Mouse (Mus musculus) stomach, postnatal 0 days (tissue): Measurements from ENCODE around the gene Phka1. TPM values are rescaled to one million over a fixed set of nuclear protein-coding genes. Genes with fewer than 3 reads are reported as not detected.

Source experiments
- ATAC-seq: fragments of 200-750 bp; cut with Nextera tagmentation; 2 replicates; pipeline ENCODE4 v1.8.0; 2017; ENCODE audit not compliant: low FRiP score, low TSS enrichment
- DNase-seq: peaks from one replicate; pipeline ENCODE4 v3.0.0-alpha.2; 2016; ENCODE audit warnings: low spot score
- H3K27ac ChIP-seq: fragments of 300-500 bp; sonication (generic); replicated peaks from 2 replicates; pipeline ENCODE4 v1.5.1; 2014; ENCODE audit warnings: mild to moderate bottlenecking, control low read depth
- H3K27me3 ChIP-seq: fragments of 300-500 bp; sonication (generic); 2 replicates; pipeline ENCODE4 v1.6.1; 2014; ENCODE audit warnings: low read length; ENCODE audit not compliant: control insufficient read depth, insufficient read depth
- H3K36me3 ChIP-seq: fragments of 300-500 bp; sonication (generic); 2 replicates; pipeline ENCODE4 v1.6.1; 2014; ENCODE audit warnings: low read length, mixed read lengths; ENCODE audit not compliant: control insufficient read depth, insufficient read depth
- H3K4me1 ChIP-seq: fragments of 300-500 bp; sonication (generic); replicated peaks from 2 replicates; pipeline ENCODE4 v1.6.1; 2014; ENCODE audit warnings: antibody characterized with exemption; ENCODE audit not compliant: control insufficient read depth, insufficient read depth
- H3K4me2 ChIP-seq: fragments of 300-500 bp; sonication (generic); replicated peaks from 2 replicates; pipeline ENCODE4 v1.6.1; 2014; ENCODE audit warnings: low read depth, mild to moderate bottlenecking, control low read depth, moderate library complexity
- H3K4me3 ChIP-seq: fragments of 300-500 bp; sonication (generic); 2 replicates; pipeline ENCODE4 v1.5.1; 2014; ENCODE audit warnings: low read depth, low read length, control low read depth
- H3K9ac ChIP-seq: fragments of 300-500 bp; sonication (generic); 2 replicates; pipeline ENCODE4 v1.6.1; 2014; ENCODE audit warnings: mild to moderate bottlenecking, low read length, control low read depth, mixed read lengths
- H3K9me3 ChIP-seq: fragments of 300-500 bp; sonication (generic); 2 replicates; pipeline ENCODE4 v1.6.1; 2016; ENCODE audit warnings: low read length; ENCODE audit not compliant: control insufficient read depth
- CTCF ChIP-seq: IDR thresholded peaks from 2 replicates; pipeline ENCODE4 v1.5.1; 2016; ENCODE audit warnings: antibody characterized with exemption, low read depth, mild to moderate bottlenecking, moderate library complexity
- EP300 ChIP-seq: optimal IDR thresholded peaks from 2 replicates; pipeline ENCODE3; 2016; ENCODE audit warnings: antibody characterized with exemption
- WGBS: fragments of 180-500 bp; shearing (Covaris S2); extraction: QIAGEN DNeasy Blood & Tissue Kit; methylation state at CpG from one replicate; pipeline ENCODE4 v1.1.7; 2014; 5-methylcytosine and 5-hydroxymethylcytosine counted together
- polyA plus RNA-seq: library from polyadenylated mRNA; unstranded; fragments of >200 nt; fragmentation: Nextera tagmentation; extraction: Ambion mirVana; gene quantifications from 2 replicates; pipeline ENCODE4 v1.2.1, GENCODE M21; 2015

The Phka1 gene
- polyA plus RNA-seq, 1 experiment from 2014 or later: 1.9 TPM

GRCm38 (mm10) chrX:102485575-102485974, 158.5 kb downstream of the Phka1 start:
- Histone ChIP-seq H3K9ac (no peak overlapping the region), H3K36me3 (no peaks in the 10 kb centered on the region), H3K9me3 (no peaks in the 10 kb centered on the region), H3K4me3 (no peak overlapping the region), H3K27ac (no peak overlapping the region), H3K4me2 (no peak overlapping the region), H3K27me3 (no peaks in the 10 kb centered on the region), H3K4me1 (no peaks in the 10 kb centered on the region)
- WGBS: 69% methylated on average over 7 of the region's 7 CpGs
- TF ChIP-seq EP300 (no peak), CTCF (peak; percentile 13; the same call in 1 of the 2 replicates)
- ATAC-seq: no peak
- no peak for DNase-seq

DNA sequence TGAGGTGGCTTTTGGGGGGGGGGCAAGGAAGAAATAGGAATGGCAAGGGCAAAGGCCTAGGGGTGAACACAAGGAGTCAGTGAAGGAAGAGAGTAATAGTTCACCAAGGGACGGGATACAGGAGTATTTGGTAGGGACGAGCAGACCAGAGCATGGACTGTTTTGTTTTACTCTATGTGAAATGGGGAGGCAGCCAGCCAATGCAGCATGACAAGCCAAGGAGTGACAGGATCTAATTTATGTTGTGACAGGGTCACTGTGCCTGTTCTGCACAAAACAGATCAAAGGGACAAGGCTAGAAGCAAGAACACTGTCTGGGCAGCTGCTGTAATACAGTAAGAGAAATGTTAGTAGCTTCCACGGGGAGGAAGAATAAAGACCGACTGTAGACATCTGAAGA, 164.4 kb downstream of the Phka1 start:
- TF ChIP-seq CTCF: no peak
- TF ChIP-seq EP300: no peak
- WGBS: 64% methylated on average over 4 of the region's 4 CpGs
- no peaks in the 10 kb centered on the region for H3K27me3 ChIP-seq
- H3K36me3 ChIP-seq: no peaks in the 10 kb centered on the region
- ATAC-seq (no peak), DNase-seq (no peak)
- H3K9ac ChIP-seq: no peak overlapping the region
- H3K9me3 ChIP-seq: no peaks in the 10 kb centered on the region
- H3K4me2 ChIP-seq: no peak overlapping the region
- H3K4me3 ChIP-seq: no peak overlapping the region
- no peaks in the 10 kb centered on the region for H3K4me1 ChIP-seq
- H3K27ac ChIP-seq: no peak overlapping the region

GRCm38 (mm10) chrX:102478965-102479364, 165.1 kb downstream of the Phka1 start:
- TF ChIP-seq EP300 (no peak), CTCF (peak; percentile 82)
- Histone ChIP-seq H3K9ac (no peak overlapping the region), H3K4me1 (no peaks in the 10 kb centered on the region), H3K9me3 (no peaks in the 10 kb centered on the region), H3K4me3 (no peak overlapping the region), H3K27me3 (no peaks in the 10 kb centered on the region), H3K4me2 (no peak overlapping the region), H3K36me3 (no peaks in the 10 kb centered on the region), H3K27ac (no peak overlapping the region)
- no peak for DNase-seq
- no peak for ATAC-seq
- 33% methylated on average over 4 of the region's 4 CpGs for WGBS

GRCm38 (mm10) chrX:102478481-102478880, 165.6 kb downstream of the Phka1 start:
- no peaks in the 10 kb centered on the region for H3K9me3 ChIP-seq
- no peaks in the 10 kb centered on the region for H3K4me1 ChIP-seq
- DNase-seq (no peak), ATAC-seq (no peak)
- H3K27me3 ChIP-seq: no peaks in the 10 kb centered on the region
- H3K4me2 ChIP-seq: no peak overlapping the region
- H3K9ac ChIP-seq: no peak overlapping the region
- WGBS: 86% methylated on average over 3 of the region's 3 CpGs
- H3K4me3 ChIP-seq: no peak overlapping the region
- TF ChIP-seq CTCF: no peak
- no peaks in the 10 kb centered on the region for H3K36me3 ChIP-seq
- no peak overlapping the region for H3K27ac ChIP-seq

GRCm38 (mm10) chrX:102476784-102477183, 167.3 kb downstream of the Phka1 start:
- ATAC-seq (no peak), DNase-seq (peak; percentile 58)
- WGBS: 33% methylated on average over 3 of the region's 3 CpGs
- H3K27ac ChIP-seq: no peak overlapping the region
- H3K27me3 ChIP-seq: no peaks in the 10 kb centered on the region
- no peak overlapping the region for H3K9ac ChIP-seq
- no peaks in the 10 kb centered on the region for H3K36me3 ChIP-seq
- no peaks in the 10 kb centered on the region for H3K4me1 ChIP-seq
- TF ChIP-seq EP300 (no peak), CTCF (peak; percentile 79)
- no peak overlapping the region for H3K4me2 ChIP-seq
- no peaks in the 10 kb centered on the region for H3K9me3 ChIP-seq
- H3K4me3 ChIP-seq: no peak overlapping the region

GRCm38 (mm10) chrX:102475555-102475954, 168.5 kb downstream of the Phka1 start:
- Histone ChIP-seq H3K4me3 (no peak overlapping the region), H3K27ac (no peak overlapping the region), H3K4me1 (no peaks in the 10 kb centered on the region), H3K36me3 (no peaks in the 10 kb centered on the region), H3K27me3 (no peaks in the 10 kb centered on the region), H3K9ac (no peak overlapping the region), H3K9me3 (no peaks in the 10 kb centered on the region), H3K4me2 (no peak overlapping the region)
- TF ChIP-seq EP300 (no peak), CTCF (no peak)
- DNase-seq (no peak), ATAC-seq (no peak)
- WGBS: 80% methylated on average over 5 of the region's 5 CpGs

Other genes with a start within 250 kb of the Phka1 start
- gene Hdac8, start 138.9 kb downstream of the Phka1 start, polyA plus RNA-seq: 5.7 and 6.0 TPM in 2 replicates
- gene Gm3880, start 42.7 kb upstream of the Phka1 start, polyA plus RNA-seq: 0.59 and 1.1 TPM in 2 replicates
- gene Gm9112, start 63.4 kb upstream of the Phka1 start, polyA plus RNA-seq: not detected in 2 replicates
- not detected in 2 replicates for gene Dmrtc1b, start 63.6 kb upstream of the Phka1 start, polyA plus RNA-seq
- not detected in 2 replicates for gene Dmrtc1c1, start 158.7 kb upstream of the Phka1 start, polyA plus RNA-seq
- gene Dmrtc1c2, start 210.4 kb upstream of the Phka1 start, polyA plus RNA-seq: not detected in 2 replicates
- not detected in 2 replicates for gene 1700031F05Rik, start 223.7 kb upstream of the Phka1 start, polyA plus RNA-seq